Mouse (Mus musculus) kidney, embryonic 16.5 days (tissue): ENCODE data around the gene Gm9945. TPM values are rescaled to one million over a fixed set of nuclear protein-coding genes. Genes with fewer than 3 reads are reported as not detected.

ENCODE experiments used
- ATAC-seq: fragments of 200-750 bp; cut with Nextera tagmentation; 2 replicates; pipeline ENCODE4 v1.8.0; 2017; ENCODE audit warnings: moderate TSS enrichment; ENCODE audit not compliant: low FRiP score, low TSS enrichment
- H3K27ac ChIP-seq: fragments of 300-500 bp; sonication (generic); 2 replicates; pipeline ENCODE4 v1.5.1; 2014; ENCODE audit warnings: low read length
- H3K27me3 ChIP-seq: fragments of 300-500 bp; sonication (generic); 2 replicates; pipeline ENCODE4 v1.6.1; 2014; ENCODE audit warnings: low read length, control low read depth, mixed read lengths; ENCODE audit not compliant: insufficient read depth
- H3K36me3 ChIP-seq: fragments of 300-500 bp; sonication (generic); 2 replicates; pipeline ENCODE4 v1.6.1; 2014; ENCODE audit warnings: low read length, control low read depth, mixed read lengths; ENCODE audit not compliant: insufficient read depth
- H3K4me1 ChIP-seq: fragments of 300-500 bp; sonication (generic); 2 replicates; pipeline ENCODE4 v1.6.1; 2014; ENCODE audit warnings: low read length, control low read depth, mixed read lengths; ENCODE audit not compliant: insufficient read depth
- H3K4me2 ChIP-seq: fragments of 300-500 bp; sonication (generic); replicated peaks from 2 replicates; pipeline ENCODE4 v1.6.1; 2014; ENCODE audit warnings: low read depth, low read length
- H3K4me3 ChIP-seq: fragments of 300-500 bp; sonication (generic); 2 replicates; pipeline ENCODE4 v1.5.1; 2014; ENCODE audit warnings: mild to moderate bottlenecking, low read length
- H3K9ac ChIP-seq: fragments of 300-500 bp; sonication (generic); replicated peaks from 2 replicates; pipeline ENCODE4 v1.6.1; 2014; ENCODE audit warnings: low read length
- H3K9me3 ChIP-seq: fragments of 300-500 bp; sonication (generic); 2 replicates; pipeline ENCODE4 v1.6.1; 2016; ENCODE audit warnings: low read length, control low read depth
- WGBS: fragments of 180-500 bp; shearing (Covaris S2); extraction: QIAGEN DNeasy Blood & Tissue Kit; methylation state at CpG from one replicate; pipeline ENCODE4 v1.1.7; 2014; 5-methylcytosine and 5-hydroxymethylcytosine counted together
- polyA plus RNA-seq: library from polyadenylated mRNA; unstranded; fragments of >200 nt; fragmentation: Nextera tagmentation; extraction: Ambion mirVana; gene quantifications from 2 replicates; pipeline ENCODE4 v1.2.1, GENCODE M21; 2015

Gm9945 gene
- polyA plus RNA-seq, 1 experiment from 2014 or later: not detected

DNA sequence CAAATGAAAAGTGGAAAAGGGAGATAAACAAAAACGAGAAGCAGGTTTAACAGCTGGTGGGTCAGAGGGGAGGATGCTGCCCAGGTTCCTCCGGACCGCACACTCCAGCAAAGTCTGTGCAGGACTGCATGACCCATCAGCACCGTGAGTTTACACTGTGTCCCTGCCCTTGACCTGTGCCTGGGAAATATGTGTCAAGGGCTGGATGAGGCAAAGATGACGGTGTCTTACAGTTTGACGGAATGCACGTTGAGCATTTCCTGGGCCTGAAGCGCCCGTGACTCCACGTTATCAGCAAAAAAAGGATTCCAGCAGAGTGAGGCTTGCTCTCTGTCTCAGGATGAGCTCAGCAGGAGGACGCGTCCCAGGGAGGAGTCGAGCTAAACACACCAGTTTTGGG is 34.4 kb upstream of the Gm9945 start:
- Histone ChIP-seq H3K27ac (no peak overlapping the region), H3K9ac (no peak overlapping the region), H3K4me2 (no peak overlapping the region), H3K27me3 (no peaks in the 10 kb centered on the region), H3K4me3 (no peak overlapping the region), H3K4me1 (peaks cover 3% of the 10 kb centered on the region; the same call in 1 of the 2 replicates), H3K36me3 (no peaks in the 10 kb centered on the region), H3K9me3 (no peaks in the 10 kb centered on the region)
- no peak for ATAC-seq
- 69% methylated on average over 13 of the region's 13 CpGs for WGBS

- Histone ChIP-seq H3K4me1 (peaks cover 3% of the 10 kb centered on the region; the same call in 1 of the 2 replicates), H3K36me3 (no peaks in the 10 kb centered on the region), H3K4me3 (no peak overlapping the region), H3K4me2 (no peak overlapping the region), H3K27me3 (no peaks in the 10 kb centered on the region), H3K27ac (no peak overlapping the region), H3K9me3 (no peaks in the 10 kb centered on the region), H3K9ac (no peak overlapping the region)
- 87% methylated on average over 13 of the region's 13 CpGs for WGBS
- ATAC-seq: no peak
Measured at GRCm38 (mm10) chr11:53446183-53446582, 33.8 kb upstream of the Gm9945 start.

- WGBS: 90% methylated on average over 8 of the region's 8 CpGs
- Histone ChIP-seq H3K9ac (no peak overlapping the region), H3K4me2 (no peak overlapping the region), H3K9me3 (no peaks in the 10 kb centered on the region), H3K36me3 (no peaks in the 10 kb centered on the region), H3K4me1 (no peaks in the 10 kb centered on the region), H3K27me3 (no peaks in the 10 kb centered on the region), H3K27ac (no peak overlapping the region), H3K4me3 (no peak overlapping the region)
- ATAC-seq: no peak
Measured at GRCm38 (mm10) chr11:53447996-53448395, 32.0 kb upstream of the Gm9945 start.

GRCm38 (mm10) chr11:53448529-53448928 is 31.4 kb upstream of the Gm9945 start:
- H3K36me3 ChIP-seq: no peaks in the 10 kb centered on the region
- no peaks in the 10 kb centered on the region for H3K4me1 ChIP-seq
- no peak for ATAC-seq
- no peak overlapping the region for H3K4me3 ChIP-seq
- no peaks in the 10 kb centered on the region for H3K9me3 ChIP-seq
- H3K9ac ChIP-seq: no peak overlapping the region
- H3K27me3 ChIP-seq: no peaks in the 10 kb centered on the region
- WGBS: 78% methylated on average over 1 of the region's 1 CpGs
- no peak overlapping the region for H3K4me2 ChIP-seq
- H3K27ac ChIP-seq: no peak overlapping the region

- 30% methylated on average over 14 of the region's 15 CpGs for WGBS
- no peak overlapping the region for H3K27ac ChIP-seq
- no peak overlapping the region for H3K4me3 ChIP-seq
- no peaks in the 10 kb centered on the region for H3K27me3 ChIP-seq
- no peak overlapping the region for H3K9ac ChIP-seq
- no peaks in the 10 kb centered on the region for H3K4me1 ChIP-seq
- H3K36me3 ChIP-seq: no peaks in the 10 kb centered on the region
- H3K9me3 ChIP-seq: no peaks in the 10 kb centered on the region
- no peak for ATAC-seq
- H3K4me2 ChIP-seq: no peak overlapping the region
Measured at GRCm38 (mm10) chr11:53450070-53450705, 29.8 kb upstream of the Gm9945 start.

DNA sequence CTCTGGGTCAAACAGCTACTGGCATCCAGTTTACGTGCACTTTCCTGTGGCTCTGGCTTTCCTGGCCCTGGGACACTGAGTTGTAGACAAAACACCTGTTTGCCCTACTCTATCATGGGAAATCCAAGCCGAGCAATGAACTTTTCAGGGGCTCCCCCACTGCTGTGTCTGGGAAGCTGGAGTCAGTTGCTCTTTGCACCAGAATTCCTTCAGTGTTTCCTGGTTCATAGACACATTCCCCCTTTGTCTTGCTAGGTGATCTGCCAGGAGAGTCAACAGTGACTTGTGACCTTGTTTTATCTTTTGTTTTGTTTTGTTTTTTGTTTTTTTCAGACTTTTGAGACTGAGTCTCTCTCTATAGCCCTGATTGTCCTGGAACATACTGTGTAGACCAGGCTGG is 28.6 kb upstream of the Gm9945 start:
- no peak for ATAC-seq
- no peak overlapping the region for H3K4me2 ChIP-seq
- H3K9ac ChIP-seq: no peak overlapping the region
- no peak overlapping the region for H3K27ac ChIP-seq
- no peaks in the 10 kb centered on the region for H3K27me3 ChIP-seq
- H3K36me3 ChIP-seq: no peaks in the 10 kb centered on the region
- H3K4me1 ChIP-seq: no peaks in the 10 kb centered on the region
- H3K4me3 ChIP-seq: no peak overlapping the region
- 55% methylated on average over 2 of the region's 2 CpGs for WGBS
- H3K9me3 ChIP-seq: no peaks in the 10 kb centered on the region

- WGBS: 94% methylated on average over 9 of the region's 9 CpGs
- Histone ChIP-seq H3K9ac (no peak overlapping the region), H3K4me1 (peaks cover 3% of the 10 kb centered on the region; the same call in 1 of the 2 replicates), H3K27me3 (no peaks in the 10 kb centered on the region), H3K4me2 (no peak overlapping the region), H3K27ac (no peak overlapping the region), H3K36me3 (no peaks in the 10 kb centered on the region), H3K9me3 (no peaks in the 10 kb centered on the region), H3K4me3 (no peak overlapping the region)
- ATAC-seq: no peak
Measured at GRCm38 (mm10) chr11:53452396-53452795, 27.6 kb upstream of the Gm9945 start.

DNA sequence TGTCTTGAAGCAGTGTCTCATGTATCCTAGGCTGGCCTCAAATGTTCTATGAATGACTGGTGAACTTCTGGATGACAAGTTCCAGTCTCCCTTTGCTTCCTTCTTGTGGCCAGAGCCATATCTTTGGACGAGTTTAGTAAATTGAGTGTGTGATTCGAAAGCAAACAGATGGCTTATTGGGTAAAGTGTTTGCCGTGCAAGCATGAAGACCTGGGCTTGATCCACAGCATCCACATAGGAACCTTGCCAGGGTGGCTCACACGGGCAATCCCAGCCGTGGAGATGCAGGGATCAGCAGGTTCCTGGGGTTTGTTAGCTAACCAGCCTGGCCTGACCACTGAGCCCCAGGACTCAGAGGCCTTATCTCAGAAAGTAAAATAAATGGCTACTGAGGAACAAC is 26.9 kb upstream of the Gm9945 start:
- Histone ChIP-seq H3K4me1 (peaks cover 6% of the 10 kb centered on the region; the same call in 1 of the 2 replicates), H3K9ac (no peak overlapping the region), H3K4me3 (no peak overlapping the region), H3K4me2 (no peak overlapping the region), H3K36me3 (no peaks in the 10 kb centered on the region), H3K27ac (no peak overlapping the region), H3K9me3 (no peaks in the 10 kb centered on the region), H3K27me3 (0 out of 2 replicates have a peak, but pooled peaks cover 1% of the 10 kb centered on the region)
- WGBS: 91% methylated on average over 5 of the region's 5 CpGs
- no peak for ATAC-seq

- no peaks in the 10 kb centered on the region for H3K36me3 ChIP-seq
- ATAC-seq: peak; percentile 87
- WGBS: 2% methylated on average over 41 of the region's 42 CpGs
Measured at GRCm38 (mm10) chr11:53456474-53457371, 23.2 kb upstream of the Gm9945 start, which contains the start of the genes Gm10447 and Shroom1. Gene Gm10447 (minus strand): TSS chr11:53457110. Gene Shroom1 (plus strand): TSS chr11:53457205.

More at GRCm38 (mm10) chr11:53456474-53457371, 23.2 kb upstream of the Gm9945 start, which contains the start of the genes Gm10447 and Shroom1:
- peak within 1 kb of the TSS; percentile 62 for H3K4me3 ChIP-seq
- peak within 1 kb of the TSS; percentile 70 for H3K9ac ChIP-seq
- H3K27ac ChIP-seq: no peak within 1 kb of the TSS
- peaks cover 10% of the 10 kb centered on the region for H3K4me1 ChIP-seq
- peak within 1 kb of the TSS; percentile 92 for H3K4me2 ChIP-seq
- no peaks in the 10 kb centered on the region for H3K9me3 ChIP-seq
- H3K27me3 ChIP-seq: 0 out of 2 replicates have a peak, but pooled peaks cover 6% of the 10 kb centered on the region
